Mouse (Mus musculus) lung, adult 2 months (tissue): ENCODE data around the gene Dhrs13.

Source experiments
- CTCF ChIP-seq: fragments of 200-500 bp; IDR thresholded peaks from 2 replicates; pipeline ENCODE4 v1.5.1; 2011; ENCODE audit warnings: mild to moderate bottlenecking, low read length, control low read depth; ENCODE audit not compliant: insufficient read depth
- POLR2A ChIP-seq: fragments of 200-500 bp; IDR thresholded peaks from 2 replicates; pipeline ENCODE4 v1.6.1; 2011; ENCODE audit warnings: low read depth, mild to moderate bottlenecking, control low read depth, low read length, borderline replicate concordance; ENCODE audit errors: extremely low read depth

DNA sequence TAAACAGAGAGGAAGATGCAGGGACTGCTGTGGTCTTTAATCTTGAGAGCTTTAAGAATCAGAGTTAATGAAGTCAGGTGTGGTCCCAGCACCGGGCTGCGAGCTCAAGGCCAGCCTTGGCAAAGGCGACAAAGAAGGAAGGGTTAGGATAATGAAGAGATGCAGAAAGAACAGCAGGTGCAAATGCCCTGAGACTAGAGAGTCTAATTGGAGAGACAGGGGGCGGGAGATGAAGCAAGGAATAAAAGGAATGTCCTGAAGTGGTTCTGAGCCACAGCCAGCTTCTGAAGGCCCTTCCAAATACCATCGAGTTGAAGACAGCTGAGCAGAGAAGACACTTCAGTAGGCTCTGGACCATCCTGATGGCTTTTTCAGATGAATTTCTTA lies 722 bp downstream of the Dhrs13 start:
- TF ChIP-seq POLR2A = no peak
- TF ChIP-seq CTCF = no peak
